Mouse (Mus musculus) cerebellum, postnatal 14 days (tissue): ENCODE measurements at regions not wholly inside any gene's neighbourhood (a gene's known extent, or its start where the extent isn't known, plus 50 kb on each side); places are given as distances from the start of the nearest gene placed in this dataset.

ENCODE experiments used
- DNase-seq, 2 experiments: peaks; one replicate each; pipeline ENCODE4 v3.0.0; 2021; ENCODE audit warnings: mixed read lengths in 2 of 2

- no peak for DNase-seq
Observed at GRCm38 (mm10) chr6:118330496-118330895, 88.8 kb downstream of the Bms1 start.

GRCm38 (mm10) chr6:118327458-118327857 is 91.8 kb downstream of the Bms1 start:
- no peak for DNase-seq

GRCm38 (mm10) chr6:118325681-118326080 is 93.6 kb downstream of the Bms1 start:
- DNase-seq: no peak

- no peak for DNase-seq
Observed at GRCm38 (mm10) chr6:118324559-118324958, 94.7 kb downstream of the Bms1 start.

- no peak for DNase-seq
Observed at GRCm38 (mm10) chr6:118323052-118323451, 96.2 kb downstream of the Bms1 start.

- no peak for DNase-seq
Observed at GRCm38 (mm10) chr6:118322631-118323030, 96.6 kb downstream of the Bms1 start.

GRCm38 (mm10) chr6:118322061-118322460 is 97.2 kb downstream of the Bms1 start:
- no peak for DNase-seq

GRCm38 (mm10) chr6:118320021-118320525 is 99.2 kb downstream of the Bms1 start:
- DNase-seq: no peak

GRCm38 (mm10) chr6:118315881-118316280 is 103.4 kb downstream of the Bms1 start:
- no peak for DNase-seq

GRCm38 (mm10) chr6:118314941-118315687 is 104.2 kb downstream of the Bms1 start:
- no peak for DNase-seq

GRCm38 (mm10) chr6:118311081-118311480 is 108.2 kb downstream of the Bms1 start:
- DNase-seq: no peak

- DNase-seq: no peak
Observed at GRCm38 (mm10) chr6:118309923-118310322, 109.4 kb downstream of the Bms1 start.

- DNase-seq: no peak
Observed at GRCm38 (mm10) chr6:118308586-118308985, 110.7 kb downstream of the Bms1 start.

- no peak for DNase-seq
Observed at GRCm38 (mm10) chr6:118307481-118307880, 110.0 kb upstream of the Ret start.

- no peak for DNase-seq
Observed at GRCm38 (mm10) chr6:118305209-118305608, 107.7 kb upstream of the Ret start.

GRCm38 (mm10) chr6:118302783-118303350 is 105.3 kb upstream of the Ret start:
- no peak for DNase-seq

GRCm38 (mm10) chr6:118301880-118302782 is 104.6 kb upstream of the Ret start:
- no peak for DNase-seq

GRCm38 (mm10) chr6:118300781-118301180 is 103.3 kb upstream of the Ret start:
- DNase-seq: no peak

GRCm38 (mm10) chr6:118297576-118297975 is 100.1 kb upstream of the Ret start:
- DNase-seq: no peak

- no peak for DNase-seq
Observed at GRCm38 (mm10) chr6:118293986-118294385, 96.5 kb upstream of the Ret start.

- DNase-seq: no peak
Observed at GRCm38 (mm10) chr6:118292928-118293327, 95.4 kb upstream of the Ret start.

- no peak for DNase-seq
Observed at GRCm38 (mm10) chr6:118292272-118292671, 94.8 kb upstream of the Ret start.

GRCm38 (mm10) chr6:118291426-118291825 is 93.9 kb upstream of the Ret start:
- DNase-seq: no peak
